Mouse (Mus musculus): Measurements from ENCODE around the gene Nr2e1.

Gene Nr2e1

DNA sequence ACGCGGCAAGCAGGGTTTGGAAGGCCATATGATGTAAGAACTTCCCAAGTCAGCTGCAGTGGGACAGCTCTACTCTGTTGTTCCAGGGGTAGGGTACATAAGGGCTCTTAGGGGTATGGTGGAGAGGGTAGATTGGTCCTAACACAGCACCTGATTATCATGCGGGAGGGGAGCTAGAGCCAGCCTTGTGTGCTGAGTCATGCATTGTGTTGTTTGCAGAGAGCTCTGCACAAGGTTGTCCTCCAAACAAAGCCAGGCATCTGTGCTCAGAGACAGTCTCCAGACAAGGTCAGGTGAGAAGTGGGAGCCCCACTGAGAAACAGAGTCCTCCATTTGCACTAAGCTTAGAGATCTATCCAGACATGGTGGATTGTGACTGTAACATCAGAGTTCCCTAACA, 36.9 kb downstream of the Nr2e1 start:
- DNase-seq (ENCODE audit: low read depth, low spot score) = peak; percentile 58

DNA sequence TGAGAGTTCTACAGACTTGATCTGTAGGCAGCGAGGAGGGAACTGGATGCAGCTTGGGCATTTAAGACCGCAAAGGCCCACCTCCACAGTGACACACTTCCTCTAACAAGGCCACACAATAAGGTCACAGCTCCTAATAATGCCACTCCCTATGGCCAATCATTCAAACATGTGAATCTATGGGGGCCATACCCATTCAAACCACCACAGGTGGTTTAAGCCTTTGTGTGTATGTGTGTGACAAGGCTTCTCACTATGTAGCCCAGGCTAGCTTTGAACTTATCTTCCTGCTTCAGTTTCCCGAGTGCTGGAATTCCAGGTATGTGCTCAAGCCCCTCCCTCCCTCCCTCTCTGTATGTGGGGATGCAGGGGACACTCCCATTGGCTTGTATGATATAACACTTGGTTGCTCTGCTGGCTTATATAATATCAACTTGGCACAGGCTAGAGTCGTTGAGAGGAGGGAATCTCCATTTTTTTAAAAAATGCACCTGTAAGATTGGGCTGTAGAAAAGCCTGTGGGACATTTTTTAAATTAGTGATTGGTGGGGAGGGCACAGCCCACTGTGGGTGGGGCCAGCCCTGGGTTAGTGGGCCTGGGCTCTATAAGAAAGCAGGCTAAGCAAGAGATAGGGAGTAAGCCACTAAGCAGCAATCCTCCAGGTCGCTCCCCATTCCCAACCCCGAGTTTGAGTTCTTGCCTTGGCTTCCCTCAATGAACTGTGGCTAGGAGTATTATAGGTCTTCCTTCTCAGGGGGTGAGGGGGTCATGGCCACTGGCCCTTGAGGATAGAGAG, 37.5 kb downstream of the Nr2e1 start:
- DNase-seq (ENCODE audit: low read depth, low spot score) = peak; percentile 74

DNA sequence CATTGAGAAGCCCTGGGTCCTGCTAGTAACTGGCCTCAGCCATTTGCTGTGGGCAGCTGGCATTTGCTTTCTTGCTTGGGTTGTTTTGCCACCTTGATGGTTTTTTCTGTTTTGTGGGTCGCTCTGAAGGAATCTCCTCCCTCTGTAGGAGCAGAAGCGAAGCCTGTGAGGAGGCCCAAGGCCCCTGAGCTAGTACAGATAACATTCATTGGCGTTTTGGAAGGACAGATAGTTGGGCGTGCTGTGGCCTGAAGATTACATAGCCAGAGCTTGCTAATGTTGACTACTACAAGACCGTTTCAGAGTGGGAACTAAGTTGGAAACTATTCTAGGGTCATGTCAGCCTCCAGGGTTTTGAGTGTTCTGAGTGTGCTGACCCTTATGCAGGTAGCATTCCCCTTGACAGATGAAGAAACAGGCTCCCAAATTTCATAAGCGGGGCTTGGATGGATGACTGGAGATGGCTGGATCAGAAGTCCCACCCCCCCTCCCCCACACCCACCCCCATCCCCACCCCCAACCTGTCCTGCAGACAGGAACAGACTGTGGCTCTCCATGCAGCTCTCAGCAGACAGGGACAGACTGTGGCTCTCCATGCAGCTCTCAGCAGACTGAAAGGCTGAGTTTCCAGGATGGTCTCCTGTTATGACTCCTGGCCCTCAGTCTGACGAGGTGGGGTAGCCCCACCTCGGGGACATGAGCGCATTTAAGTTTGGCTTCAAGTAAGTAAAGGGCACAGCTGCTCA, 45.7 kb downstream of the Nr2e1 start:
- DNase-seq (ENCODE audit: low read depth, low spot score) = no peak

DNA sequence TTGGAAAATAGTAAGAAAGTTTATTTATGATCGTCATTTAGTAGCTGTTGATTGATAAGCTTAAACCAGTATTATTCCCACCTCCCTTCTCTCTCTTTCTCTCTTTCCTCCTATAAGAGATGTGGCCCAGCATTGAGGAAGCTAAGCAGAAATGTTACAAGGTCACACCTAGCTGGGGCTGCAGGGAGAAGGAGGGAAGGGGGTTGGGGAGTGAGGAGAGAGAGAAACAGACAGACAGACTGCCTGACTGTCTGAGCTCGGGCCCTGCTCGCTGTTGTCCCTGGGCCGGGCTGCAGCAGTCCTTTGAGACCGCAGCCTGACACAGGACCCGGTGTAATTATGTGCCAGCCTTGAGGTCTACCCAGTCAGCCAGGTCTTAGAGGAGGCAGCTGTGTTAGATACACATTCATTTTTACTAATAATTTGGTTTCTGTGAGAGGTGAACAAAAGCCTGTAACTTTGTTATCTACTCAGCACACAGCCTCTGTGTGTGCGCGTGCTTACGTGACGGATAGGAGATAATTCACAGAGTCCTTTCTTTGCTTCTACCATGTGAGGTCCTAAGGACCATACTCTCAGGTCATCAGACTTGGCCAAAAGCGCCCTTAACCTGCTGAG, 49.5 kb downstream of the Nr2e1 start:
- no peak for DNase-seq (ENCODE audit: low read depth, low spot score)

DNA sequence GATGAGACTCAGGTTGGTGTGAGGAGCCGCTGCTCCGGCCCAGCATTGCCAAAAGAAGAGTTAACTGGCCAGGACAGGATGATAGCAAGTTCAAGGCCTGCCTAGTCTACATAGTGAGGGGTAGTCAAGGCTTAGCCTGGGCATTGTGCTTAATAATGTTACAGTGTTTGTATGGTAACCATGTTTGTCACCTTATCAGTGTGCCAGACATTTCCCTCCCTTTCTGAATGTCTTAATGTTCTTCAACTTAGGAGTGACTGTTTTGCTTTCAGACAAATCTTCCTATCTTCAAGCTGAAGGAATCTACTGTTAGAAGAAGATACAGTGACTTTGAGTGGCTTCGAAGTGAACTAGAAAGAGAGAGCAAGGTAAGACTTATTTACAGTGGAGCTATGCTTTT, 57.8 kb downstream of the Nr2e1 start:
- no peak for DNase-seq (ENCODE audit: low read depth, low spot score)

DNA sequence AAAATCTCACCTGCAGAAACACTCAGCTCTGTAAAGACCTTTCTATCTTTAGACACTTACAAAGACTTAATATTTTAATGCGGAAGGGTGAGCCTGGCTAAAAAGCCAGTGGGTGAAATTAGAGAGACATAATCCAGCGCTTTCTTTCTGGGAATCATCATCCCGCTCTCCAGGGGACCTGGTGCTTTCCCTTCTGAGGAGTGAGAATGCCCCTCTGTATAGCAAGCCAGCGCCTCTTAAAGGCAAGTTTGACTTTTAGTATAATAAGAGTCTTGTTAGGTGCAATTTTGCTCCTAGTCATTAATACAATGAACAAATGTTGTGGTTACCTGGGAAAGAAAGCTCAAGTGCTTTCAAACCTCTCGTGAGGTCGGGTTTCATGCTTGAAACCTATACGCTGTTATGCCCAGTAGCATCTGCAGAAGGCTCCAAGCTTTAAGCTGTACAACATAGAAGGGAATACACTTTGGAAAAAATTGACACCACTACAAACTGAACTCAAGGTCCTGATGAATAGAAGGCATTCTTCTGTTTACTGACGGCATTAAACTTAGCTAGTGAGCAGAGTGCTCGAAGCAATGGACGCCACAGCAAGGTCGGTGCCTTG, 59.8 kb downstream of the Nr2e1 start:
- DNase-seq (ENCODE audit: low read depth, low spot score) = no peak

DNA sequence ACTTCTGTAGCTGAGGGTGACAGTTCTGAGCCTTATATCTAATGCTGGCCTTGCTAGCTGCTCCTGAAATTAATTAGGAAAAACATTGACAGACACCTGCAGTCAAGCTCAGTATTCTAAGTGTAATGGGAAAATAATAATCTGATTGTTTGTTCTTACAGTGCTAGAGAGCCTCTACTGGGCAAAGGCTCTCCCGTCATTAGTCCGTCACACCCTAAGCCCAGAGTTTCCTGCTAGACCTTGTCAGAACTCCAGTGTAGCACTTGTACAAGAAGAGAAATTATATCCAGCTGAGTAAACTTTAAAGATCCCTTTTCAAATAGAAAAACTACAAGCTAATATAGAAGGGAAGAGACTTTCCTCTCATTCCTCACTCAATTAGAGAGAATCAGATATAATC, 60.5 kb downstream of the Nr2e1 start:
- no peak for DNase-seq (ENCODE audit: low read depth, low spot score)

DNA sequence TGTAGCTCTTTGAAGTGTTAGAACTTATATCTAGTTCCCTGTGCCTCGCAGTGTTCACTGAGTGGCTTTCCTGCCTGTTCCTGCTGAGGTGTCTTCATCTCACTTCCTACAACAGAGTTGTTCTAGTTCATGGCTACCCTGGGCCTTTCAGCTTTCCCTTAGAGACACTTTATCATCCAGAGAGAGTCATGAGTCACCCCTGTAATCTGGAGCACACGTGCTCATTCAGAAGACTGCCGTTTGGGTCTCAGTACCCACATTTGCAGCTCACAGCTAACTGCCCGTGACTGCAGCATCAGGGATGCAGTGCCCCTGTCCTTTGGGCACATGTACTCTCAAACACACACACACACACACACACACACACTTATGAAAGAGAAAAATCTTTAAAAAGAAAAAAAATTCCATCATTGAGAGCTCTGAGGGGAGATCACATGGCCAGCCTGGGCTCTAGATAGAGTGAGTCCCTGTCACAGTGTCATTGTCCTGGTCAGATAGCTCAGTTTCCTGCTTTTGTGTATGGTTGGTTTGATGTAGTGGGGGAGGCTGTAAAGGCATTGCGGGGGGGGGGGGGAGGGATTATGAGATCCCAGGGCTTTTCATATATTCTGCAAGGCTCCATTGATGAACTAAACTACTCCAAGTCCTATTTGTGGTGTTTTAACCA, 62.0 kb downstream of the Nr2e1 start:
- no peak for DNase-seq (ENCODE audit: low read depth, low spot score)

DNA sequence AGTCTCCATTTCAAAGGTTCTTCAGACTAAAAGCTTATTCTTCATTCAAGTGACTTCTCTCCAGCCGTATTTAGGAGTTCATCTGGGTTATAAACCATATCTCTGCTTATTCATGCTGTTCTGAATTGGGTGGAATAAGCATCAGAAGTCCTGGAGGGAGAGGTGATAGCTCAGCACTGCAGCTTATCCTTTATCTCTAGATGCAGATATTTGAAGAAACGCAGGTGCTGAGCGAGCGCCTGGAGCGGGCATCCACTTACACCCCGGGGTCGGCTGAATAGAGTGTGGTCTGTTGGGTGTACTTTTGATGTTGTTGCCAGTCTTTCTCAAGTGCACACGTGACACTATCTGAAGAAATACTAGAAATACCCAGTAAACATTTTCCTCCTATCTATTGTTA, 65.1 kb downstream of the Nr2e1 start:
- no peak for DNase-seq (ENCODE audit: low read depth, low spot score)

DNA sequence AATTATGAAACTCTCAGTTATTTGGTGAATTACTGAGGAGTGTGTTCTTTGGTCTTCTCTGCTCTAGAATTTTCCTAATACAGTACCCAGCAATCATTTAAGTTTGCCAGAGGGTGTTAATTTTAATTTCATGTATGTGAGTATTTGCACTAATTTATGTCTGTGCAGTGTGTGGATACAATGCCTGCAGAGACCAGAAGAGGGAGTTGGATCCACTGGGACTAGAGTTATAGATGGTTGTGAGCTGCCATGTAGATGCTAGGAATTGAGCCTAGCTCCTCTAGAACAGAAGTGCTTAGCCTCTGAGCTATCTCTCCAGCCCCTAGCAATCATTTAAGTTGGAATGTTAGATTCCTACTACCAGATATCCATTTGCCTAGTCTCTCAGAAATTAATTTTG, 69.3 kb downstream of the Nr2e1 start:
- DNase-seq (ENCODE audit: low read depth, low spot score) = no peak

All from R1 (cell line).